Mouse (Mus musculus): ENCODE measurements around the gene Sox5. TPM values are rescaled to one million over a fixed set of nuclear protein-coding genes. Genes with fewer than 3 reads are reported as not detected.

Sox5 gene
- polyA plus RNA-seq, 1 experiment from 2014 or later, result 23.4 TPM

GRCm38 (mm10) chr6:144539439-144540192, 242.2 kb downstream of the Sox5 start:
- 89% methylated on average over 18 of the region's 18 CpGs for WGBS
- DNase-seq (ENCODE audit: low spot score), result no peak
- H3K4me1 ChIP-seq (ENCODE audit: control insufficient read depth, insufficient read depth, low read length), result no peaks in the 10 kb centered on the region
- no peak overlapping the region for H3K4me3 ChIP-seq (ENCODE audit: low read depth, low read length)
- no peak overlapping the region for H3K9ac ChIP-seq (replicated peaks; ENCODE audit: low read length)
- H3K4me2 ChIP-seq (ENCODE audit: low read depth, low read length), result no peak overlapping the region
- no peak for ATAC-seq (replicated peaks; ENCODE audit: insufficient number of reproducible peaks, low FRiP score, low TSS enrichment, low read depth)
- no peak overlapping the region for H3K27ac ChIP-seq (replicated peaks; ENCODE audit: low read depth, low read length)
- H3K27me3 ChIP-seq (ENCODE audit: control insufficient read depth, insufficient read depth, low read length), result no peaks in the 10 kb centered on the region
- H3K36me3 ChIP-seq (replicated peaks; ENCODE audit: control insufficient read depth, insufficient read depth, low read depth, low read length), result no peaks in the 10 kb centered on the region
- H3K9me3 ChIP-seq (replicated peaks; ENCODE audit: control insufficient read depth, low read length), result no peaks in the 10 kb centered on the region

DNA sequence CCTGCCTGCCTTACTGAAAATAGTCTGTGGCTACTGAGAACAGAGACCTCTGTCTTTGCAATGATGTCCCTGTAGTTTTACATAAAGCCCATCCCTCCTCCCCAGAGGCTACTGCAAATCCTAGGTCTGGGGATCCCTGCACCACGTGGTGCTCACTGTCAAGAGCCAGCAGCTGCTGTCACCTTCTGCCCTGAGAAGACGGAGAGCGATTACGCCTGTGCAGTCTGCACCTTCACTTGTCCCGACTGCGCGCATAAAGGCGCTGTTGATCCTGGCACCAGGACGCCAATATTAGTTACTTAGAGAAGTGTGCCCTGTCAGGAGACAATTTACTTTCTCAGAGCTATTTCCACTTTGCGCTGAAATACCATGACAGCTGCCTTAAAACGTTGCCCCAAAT, 258.3 kb downstream of the Sox5 start:
- H3K9ac ChIP-seq (replicated peaks; ENCODE audit: low read length), result no peak overlapping the region
- ATAC-seq (replicated peaks; ENCODE audit: insufficient number of reproducible peaks, low FRiP score, low TSS enrichment, low read depth) (no peak), DNase-seq (ENCODE audit: low spot score) (no peak)
- 70% methylated on average over 11 of the region's 11 CpGs for WGBS
- no peak overlapping the region for H3K4me3 ChIP-seq (ENCODE audit: low read depth, low read length)
- H3K4me1 ChIP-seq (ENCODE audit: control insufficient read depth, insufficient read depth, low read length), result no peaks in the 10 kb centered on the region
- no peaks in the 10 kb centered on the region for H3K9me3 ChIP-seq (replicated peaks; ENCODE audit: control insufficient read depth, low read length)
- H3K27me3 ChIP-seq (ENCODE audit: control insufficient read depth, insufficient read depth, low read length), result no peaks in the 10 kb centered on the region
- no peak overlapping the region for H3K27ac ChIP-seq (replicated peaks; ENCODE audit: low read depth, low read length)
- no peak overlapping the region for H3K4me2 ChIP-seq (ENCODE audit: low read depth, low read length)
- H3K36me3 ChIP-seq (replicated peaks; ENCODE audit: control insufficient read depth, insufficient read depth, low read depth, low read length), result no peaks in the 10 kb centered on the region

GRCm38 (mm10) chr6:144518811-144519210, 263.0 kb downstream of the Sox5 start:
- 85% methylated on average over 2 of the region's 2 CpGs for WGBS
- Histone ChIP-seq H3K9me3 (replicated peaks; ENCODE audit: control insufficient read depth, low read length) (no peaks in the 10 kb centered on the region), H3K27ac (replicated peaks; ENCODE audit: low read depth, low read length) (no peak overlapping the region), H3K9ac (replicated peaks; ENCODE audit: low read length) (no peak overlapping the region), H3K36me3 (replicated peaks; ENCODE audit: control insufficient read depth, insufficient read depth, low read depth, low read length) (no peaks in the 10 kb centered on the region), H3K27me3 (ENCODE audit: control insufficient read depth, insufficient read depth, low read length) (no peaks in the 10 kb centered on the region), H3K4me2 (ENCODE audit: low read depth, low read length) (no peak overlapping the region), H3K4me3 (ENCODE audit: low read depth, low read length) (no peak overlapping the region), H3K4me1 (ENCODE audit: control insufficient read depth, insufficient read depth, low read length) (no peaks in the 10 kb centered on the region)
- DNase-seq (ENCODE audit: low spot score) (no peak), ATAC-seq (replicated peaks; ENCODE audit: insufficient number of reproducible peaks, low FRiP score, low TSS enrichment, low read depth) (no peak)

DNA sequence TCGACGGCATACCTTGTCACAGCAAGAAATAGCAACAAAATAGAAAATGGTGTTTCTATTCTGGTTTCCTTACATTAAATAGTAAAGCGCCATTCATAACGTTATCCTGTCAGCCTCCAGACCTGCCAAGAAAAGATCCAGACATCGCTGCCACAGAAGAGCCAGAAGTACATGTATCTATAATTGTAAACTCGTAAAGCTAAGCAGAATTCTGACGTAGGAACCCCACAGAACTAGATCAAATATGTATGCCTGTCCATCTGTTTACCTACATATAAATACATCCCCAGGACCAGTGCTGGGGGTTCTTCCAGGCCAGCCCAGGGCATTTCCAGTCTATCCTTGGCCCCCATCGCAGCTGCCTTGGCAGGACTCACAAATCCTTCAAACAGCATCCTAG, 265.9 kb downstream of the Sox5 start:
- no peak overlapping the region for H3K4me3 ChIP-seq (ENCODE audit: low read depth, low read length)
- H3K36me3 ChIP-seq (replicated peaks; ENCODE audit: control insufficient read depth, insufficient read depth, low read depth, low read length), result no peaks in the 10 kb centered on the region
- H3K27me3 ChIP-seq (ENCODE audit: control insufficient read depth, insufficient read depth, low read length), result no peaks in the 10 kb centered on the region
- H3K9me3 ChIP-seq (replicated peaks; ENCODE audit: control insufficient read depth, low read length), result no peaks in the 10 kb centered on the region
- ATAC-seq (replicated peaks; ENCODE audit: insufficient number of reproducible peaks, low FRiP score, low TSS enrichment, low read depth) (no peak), DNase-seq (ENCODE audit: low spot score) (no peak)
- no peak overlapping the region for H3K9ac ChIP-seq (replicated peaks; ENCODE audit: low read length)
- no peaks in the 10 kb centered on the region for H3K4me1 ChIP-seq (ENCODE audit: control insufficient read depth, insufficient read depth, low read length)
- H3K4me2 ChIP-seq (ENCODE audit: low read depth, low read length), result no peak overlapping the region
- 93% methylated on average over 8 of the region's 8 CpGs for WGBS
- H3K27ac ChIP-seq (replicated peaks; ENCODE audit: low read depth, low read length), result no peak overlapping the region

- Histone ChIP-seq H3K36me3 (replicated peaks; ENCODE audit: control insufficient read depth, insufficient read depth, low read depth, low read length) (no peaks in the 10 kb centered on the region), H3K9ac (replicated peaks; ENCODE audit: low read length) (no peak overlapping the region), H3K27ac (replicated peaks; ENCODE audit: low read depth, low read length) (no peak overlapping the region), H3K9me3 (replicated peaks; ENCODE audit: control insufficient read depth, low read length) (no peaks in the 10 kb centered on the region), H3K4me2 (ENCODE audit: low read depth, low read length) (no peak overlapping the region), H3K4me1 (ENCODE audit: control insufficient read depth, insufficient read depth, low read length) (no peaks in the 10 kb centered on the region), H3K4me3 (ENCODE audit: low read depth, low read length) (no peak overlapping the region), H3K27me3 (ENCODE audit: control insufficient read depth, insufficient read depth, low read length) (no peaks in the 10 kb centered on the region)
- 76% methylated on average over 8 of the region's 8 CpGs for WGBS
- ATAC-seq (replicated peaks; ENCODE audit: insufficient number of reproducible peaks, low FRiP score, low TSS enrichment, low read depth) (no peak), DNase-seq (ENCODE audit: low spot score) (no peak)
Observed at GRCm38 (mm10) chr6:144513761-144514160, 268.0 kb downstream of the Sox5 start.

DNA sequence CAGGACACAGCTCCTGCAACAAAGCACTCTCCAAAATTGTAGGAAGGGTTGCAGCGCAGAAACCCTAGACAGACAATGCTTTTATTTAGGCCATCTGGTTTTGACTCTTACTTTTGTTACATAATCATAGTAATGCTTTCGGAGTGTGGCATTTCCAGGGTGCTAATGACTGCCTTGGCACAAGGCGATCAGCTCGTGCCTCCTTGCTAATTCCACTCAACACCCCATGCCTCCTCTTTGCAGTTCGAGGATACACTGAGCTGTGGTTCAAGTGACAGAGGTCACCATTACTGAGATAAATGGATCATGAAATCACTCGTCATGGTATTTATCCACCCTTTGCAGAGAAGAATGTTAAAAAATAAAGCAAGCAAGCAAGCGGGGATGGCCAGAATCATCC, 269.9 kb downstream of the Sox5 start:
- 81% methylated on average over 7 of the region's 7 CpGs for WGBS
- no peaks in the 10 kb centered on the region for H3K36me3 ChIP-seq (replicated peaks; ENCODE audit: control insufficient read depth, insufficient read depth, low read depth, low read length)

DNA sequence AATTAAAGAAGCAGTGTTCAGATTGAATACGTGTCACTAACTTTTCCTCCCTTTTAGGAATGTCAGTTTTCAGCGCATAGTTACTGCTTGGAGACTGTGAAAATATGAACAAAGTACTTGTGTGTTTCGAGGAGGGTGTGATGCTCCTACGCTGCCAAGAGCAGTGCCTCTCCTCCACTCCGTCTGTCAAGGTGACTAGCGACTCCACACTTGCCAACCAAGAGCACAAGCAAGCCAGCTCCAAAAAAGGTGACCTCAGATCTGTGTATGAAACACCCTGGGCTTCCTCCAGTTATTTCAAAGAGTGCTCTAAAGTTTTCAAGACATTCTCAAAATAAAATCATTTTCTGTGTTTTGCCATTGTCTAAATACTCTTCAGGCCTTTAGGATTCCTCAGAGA, 271.6 kb downstream of the Sox5 start:
- no peaks in the 10 kb centered on the region for H3K9me3 ChIP-seq (replicated peaks; ENCODE audit: control insufficient read depth, low read length)
- no peak overlapping the region for H3K9ac ChIP-seq (replicated peaks; ENCODE audit: low read length)
- WGBS, result 93% methylated on average over 6 of the region's 6 CpGs
- H3K36me3 ChIP-seq (replicated peaks; ENCODE audit: control insufficient read depth, insufficient read depth, low read depth, low read length), result no peaks in the 10 kb centered on the region
- no peaks in the 10 kb centered on the region for H3K27me3 ChIP-seq (ENCODE audit: control insufficient read depth, insufficient read depth, low read length)
- DNase-seq (ENCODE audit: low spot score) (no peak), ATAC-seq (replicated peaks; ENCODE audit: insufficient number of reproducible peaks, low FRiP score, low TSS enrichment, low read depth) (no peak)
- no peak overlapping the region for H3K27ac ChIP-seq (replicated peaks; ENCODE audit: low read depth, low read length)
- H3K4me3 ChIP-seq (ENCODE audit: low read depth, low read length), result no peak overlapping the region
- H3K4me2 ChIP-seq (ENCODE audit: low read depth, low read length), result no peak overlapping the region
- H3K4me1 ChIP-seq (ENCODE audit: control insufficient read depth, insufficient read depth, low read length), result no peaks in the 10 kb centered on the region

More for the DNA sequence above, 269.9 kb downstream of the Sox5 start:
- Histone ChIP-seq H3K27ac (replicated peaks; ENCODE audit: low read depth, low read length) (no peak overlapping the region), H3K4me2 (ENCODE audit: low read depth, low read length) (no peak overlapping the region), H3K9me3 (replicated peaks; ENCODE audit: control insufficient read depth, low read length) (no peaks in the 10 kb centered on the region), H3K27me3 (ENCODE audit: control insufficient read depth, insufficient read depth, low read length) (no peaks in the 10 kb centered on the region), H3K4me3 (ENCODE audit: low read depth, low read length) (no peak overlapping the region), H3K9ac (replicated peaks; ENCODE audit: low read length) (no peak overlapping the region), H3K4me1 (ENCODE audit: control insufficient read depth, insufficient read depth, low read length) (no peaks in the 10 kb centered on the region)
- ATAC-seq (replicated peaks; ENCODE audit: insufficient number of reproducible peaks, low FRiP score, low TSS enrichment, low read depth), result no peak
- DNase-seq (ENCODE audit: low spot score), result no peak

DNA sequence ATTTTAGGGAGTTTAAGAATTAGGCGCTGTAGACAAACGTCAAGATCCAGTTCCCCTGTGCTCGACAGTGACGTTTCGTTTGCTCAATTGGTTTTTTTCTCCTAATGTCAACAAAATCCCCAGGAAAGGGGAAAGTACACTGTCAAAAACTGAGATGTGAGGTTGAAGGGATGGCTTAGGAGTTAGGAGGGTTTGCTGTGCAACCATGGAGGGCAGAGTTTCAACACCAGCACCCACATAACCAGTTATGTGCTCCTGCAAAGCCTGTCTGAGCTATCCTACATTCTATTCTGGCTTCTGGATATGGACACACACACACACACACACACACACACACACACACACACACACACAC, 277.6 kb downstream of the Sox5 start:
- 62% methylated on average over 5 of the region's 5 CpGs for WGBS
- ATAC-seq (replicated peaks; ENCODE audit: insufficient number of reproducible peaks, low FRiP score, low TSS enrichment, low read depth), result no peak
- no peaks in the 10 kb centered on the region for H3K36me3 ChIP-seq (replicated peaks; ENCODE audit: control insufficient read depth, insufficient read depth, low read depth, low read length)
- no peak overlapping the region for H3K27ac ChIP-seq (replicated peaks; ENCODE audit: low read depth, low read length)
- no peaks in the 10 kb centered on the region for H3K27me3 ChIP-seq (ENCODE audit: control insufficient read depth, insufficient read depth, low read length)
- no peak for DNase-seq (ENCODE audit: low spot score)
- no peaks in the 10 kb centered on the region for H3K4me1 ChIP-seq (ENCODE audit: control insufficient read depth, insufficient read depth, low read length)
- H3K4me2 ChIP-seq (ENCODE audit: low read depth, low read length), result no peak overlapping the region
- H3K4me3 ChIP-seq (ENCODE audit: low read depth, low read length), result no peak overlapping the region
- H3K9me3 ChIP-seq (replicated peaks; ENCODE audit: control insufficient read depth, low read length), result no peaks in the 10 kb centered on the region
- no peak overlapping the region for H3K9ac ChIP-seq (replicated peaks; ENCODE audit: low read length)
